Mouse (Mus musculus) regulatory T cell (primary cell): ENCODE measurements around the gene Wipf3.

ENCODE experiments used
- in situ Hi-C: fragments of 300-600 bp; cut with MboI, MseI; formaldehyde crosslinking; loops from one replicate; pipeline ENCODE4 v1.15.1; 2025; ENCODE audit warnings: high pct_unique_total_duplicates

The Wipf3 gene

DNA sequence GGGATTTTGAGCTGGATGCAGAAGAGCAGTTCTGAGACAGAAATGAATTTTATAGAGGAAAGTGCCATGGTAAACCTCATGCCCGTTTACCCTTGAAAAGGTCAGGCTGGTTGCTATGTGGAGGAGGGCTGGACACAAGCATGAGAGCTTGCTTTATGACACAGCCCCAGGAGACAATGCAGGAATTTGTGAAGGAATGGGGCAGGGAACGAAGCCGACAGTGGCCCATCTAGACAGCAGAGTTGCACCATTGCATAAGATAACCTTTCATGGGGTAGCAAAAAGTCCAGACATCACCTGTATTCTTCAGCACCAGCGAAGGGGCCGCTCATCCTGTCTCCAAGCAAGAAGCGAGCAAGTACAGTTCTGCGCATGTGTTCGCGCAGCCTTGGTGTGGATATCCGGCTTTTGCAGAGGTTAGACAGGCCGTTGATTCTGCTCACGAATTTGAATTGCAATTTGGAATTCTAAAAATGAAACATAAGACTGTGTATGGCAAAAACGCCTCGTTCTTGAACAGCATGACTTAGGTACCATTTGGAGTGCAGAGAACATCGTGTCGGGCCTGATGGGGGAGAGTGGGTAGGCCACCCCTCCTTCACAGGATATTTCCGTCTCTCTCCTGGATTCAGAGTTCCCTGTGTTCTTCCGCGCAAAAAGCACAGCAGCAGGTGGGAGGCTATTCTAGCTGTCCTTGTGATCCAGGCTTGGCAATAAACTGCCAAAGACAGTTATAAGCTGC lies 46.7 kb downstream of the Wipf3 start:
- in situ Hi-C loops = no loop called here

DNA sequence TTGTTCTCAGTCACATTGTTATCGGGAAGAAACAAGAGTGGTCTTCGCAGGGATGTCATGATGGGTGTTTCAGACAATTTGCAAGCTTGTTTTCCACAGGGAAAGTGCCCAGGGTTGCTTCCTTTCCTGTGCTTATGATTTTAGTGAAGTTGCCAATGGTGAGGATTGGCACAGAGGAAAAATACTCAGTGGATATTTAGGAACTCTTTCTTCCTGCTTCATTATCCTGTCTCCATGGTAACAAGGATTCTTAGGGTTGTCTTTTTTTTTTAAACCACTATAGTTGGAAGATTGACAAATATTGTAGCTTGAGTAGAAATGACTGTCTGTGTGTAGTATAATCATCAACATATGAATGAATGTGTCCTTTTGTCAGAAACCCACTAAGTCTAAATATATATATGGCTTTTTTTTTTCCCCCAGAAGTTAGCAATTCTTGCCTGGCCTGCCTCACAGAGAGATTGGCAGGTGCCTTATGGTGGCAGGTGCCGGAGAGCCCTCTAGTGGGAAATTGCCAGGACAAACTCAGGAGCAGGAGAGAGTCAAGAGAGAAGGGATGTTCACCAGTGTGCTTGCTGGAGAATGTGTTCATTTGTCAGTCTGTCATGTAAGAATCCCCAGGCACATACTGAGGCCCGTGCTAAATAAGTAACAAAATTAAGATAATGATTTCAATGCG lies 49.4 kb downstream of the Wipf3 start:
- in situ Hi-C loops = no loop called here

DNA sequence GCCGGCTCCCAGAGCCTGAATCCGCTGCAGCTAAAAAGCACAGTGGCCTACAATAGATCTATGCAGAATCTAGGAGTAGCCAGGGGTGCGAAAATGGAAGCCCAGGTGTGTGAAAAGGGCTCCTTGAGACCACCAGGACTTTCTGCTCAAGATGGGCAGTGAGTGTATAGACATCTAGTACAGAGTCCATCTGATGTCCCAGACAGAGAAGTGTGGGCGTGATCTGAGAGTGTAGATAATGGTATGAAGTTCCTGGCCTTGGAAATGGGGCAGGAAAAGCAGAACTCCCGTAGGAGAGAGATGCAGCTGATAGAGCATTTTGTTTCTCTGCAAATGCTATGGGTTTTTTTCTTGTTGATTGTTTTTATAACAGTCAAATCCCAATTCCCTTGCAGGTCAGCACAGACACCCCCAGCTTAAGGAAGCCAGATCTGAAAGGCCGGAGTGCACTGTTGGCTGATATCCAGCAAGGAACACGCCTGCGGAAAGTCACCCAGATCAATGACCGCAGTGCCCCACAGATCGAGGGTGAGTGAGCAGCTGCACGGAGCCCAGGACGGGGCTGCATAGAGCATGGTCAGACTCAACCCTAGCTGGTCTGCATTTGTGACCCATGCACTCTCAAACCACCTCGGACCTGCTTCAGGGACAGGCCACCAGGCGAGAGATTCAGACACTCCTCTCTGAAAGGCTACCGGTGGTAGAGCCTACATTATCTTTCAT lies 52.1 kb downstream of the Wipf3 start:
- in situ Hi-C loops = no loop called here

DNA sequence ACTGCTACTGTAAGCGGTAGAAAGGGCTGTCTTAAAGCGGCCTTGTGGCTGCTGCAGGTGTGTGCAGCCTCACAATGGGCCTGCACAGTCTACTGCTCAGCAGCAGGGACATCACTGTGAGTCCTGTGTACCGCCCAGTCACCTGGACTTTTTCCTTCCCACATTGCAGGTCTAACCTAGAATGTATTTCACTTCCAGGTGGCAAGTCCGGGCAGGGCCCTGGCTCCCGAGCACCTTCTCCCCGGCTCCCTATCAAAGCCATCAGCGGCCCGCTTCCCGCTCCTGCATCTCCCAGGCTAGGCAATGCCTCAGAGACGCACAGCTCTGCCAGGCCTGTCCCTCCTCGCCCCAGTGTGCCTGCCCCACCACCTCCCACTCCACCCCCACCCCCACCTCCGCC lies 55.6 kb downstream of the Wipf3 start:
- in situ Hi-C loops = no loop called here

DNA sequence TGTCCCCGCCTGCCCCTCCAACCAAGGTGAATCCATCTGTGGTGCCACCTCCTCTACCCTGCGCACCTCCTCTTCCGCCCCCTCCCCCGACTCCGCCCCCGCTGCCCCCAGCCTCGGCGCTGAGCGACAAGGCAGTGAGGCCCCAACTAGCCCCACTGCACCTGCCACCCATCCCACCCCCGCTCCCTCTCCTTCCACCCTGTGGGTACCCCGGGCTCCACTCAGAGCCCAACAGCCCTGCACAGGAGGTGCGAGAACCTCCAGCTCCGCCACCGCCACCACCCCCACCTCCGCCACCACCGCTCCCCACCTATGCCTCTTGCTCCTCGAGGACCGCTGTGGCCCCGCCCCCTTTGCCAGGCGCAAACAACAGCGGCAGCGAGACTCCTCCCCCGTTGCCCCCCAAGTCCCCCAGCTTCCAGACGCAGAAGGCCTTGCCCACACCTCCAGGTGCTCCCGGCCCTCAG lies 56.1 kb downstream of the Wipf3 start:
- in situ Hi-C loops = no loop called here

DNA sequence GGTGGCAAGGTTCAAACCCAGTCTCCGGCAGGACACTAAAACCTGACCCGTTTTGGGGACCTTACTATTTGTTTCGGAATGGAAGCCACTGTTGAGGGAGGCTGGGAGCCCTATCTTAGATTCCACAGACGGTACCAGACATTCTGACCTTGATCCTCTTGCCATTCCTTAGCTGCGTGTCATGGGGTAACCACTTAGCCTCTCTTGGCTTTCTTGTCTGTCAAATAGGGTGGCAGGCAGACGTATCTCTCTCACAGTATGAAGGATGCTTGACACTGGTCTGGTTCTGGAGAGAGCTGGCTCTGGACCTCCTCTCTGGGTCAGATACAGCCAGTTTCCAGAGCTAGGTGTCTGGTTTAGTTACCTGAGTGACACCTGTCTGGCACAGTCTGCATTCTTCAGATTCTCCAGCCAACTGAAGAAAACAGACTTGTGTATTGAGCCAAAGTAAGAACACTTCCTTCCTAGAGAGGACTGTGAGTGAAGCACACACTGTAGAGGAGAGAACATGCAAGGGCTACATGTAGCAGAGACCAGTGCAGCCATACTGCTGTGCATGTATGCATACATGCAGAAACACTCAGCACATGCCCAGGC lies 56.7 kb downstream of the Wipf3 start:
- in situ Hi-C loops = no loop called here

DNA sequence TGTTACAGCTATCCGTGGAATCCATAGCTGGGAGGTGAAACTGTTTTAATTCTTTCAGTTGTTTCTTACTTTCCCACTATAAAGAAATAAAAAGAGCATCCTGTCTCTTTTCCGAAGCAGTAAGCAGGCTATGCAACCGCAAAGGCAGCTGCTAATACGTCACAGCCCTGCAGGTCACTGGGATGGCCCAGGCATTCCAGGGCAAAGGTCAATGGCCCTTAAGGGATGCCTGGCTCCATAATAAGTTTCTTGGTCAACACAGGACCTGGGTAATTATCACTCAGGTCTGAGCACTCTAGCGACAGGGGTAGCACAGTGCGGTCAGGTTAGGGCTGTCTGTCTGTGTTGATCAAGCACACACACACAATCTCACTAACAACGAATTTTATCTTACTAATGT lies 61.7 kb downstream of the Wipf3 start:
- in situ Hi-C loops = no loop called here

DNA sequence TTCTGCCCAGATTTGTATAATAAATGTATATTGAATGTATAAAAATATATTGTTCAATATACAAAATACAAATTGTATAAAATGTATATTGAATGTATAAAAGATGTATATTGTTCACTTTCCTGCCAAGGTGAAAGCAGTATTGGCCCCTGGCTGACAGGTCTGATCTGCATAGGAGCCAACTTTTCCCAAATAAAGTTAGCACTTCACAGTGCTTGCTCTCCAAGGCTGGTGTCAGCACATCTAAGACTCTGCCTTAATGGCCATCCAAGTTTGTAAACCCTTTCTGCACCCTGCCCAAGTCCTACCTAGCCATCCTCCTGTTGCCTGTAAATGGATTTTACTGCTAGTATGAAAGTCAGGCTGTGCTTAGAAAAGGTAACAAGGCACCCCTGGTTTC lies 64.7 kb downstream of the Wipf3 start:
- in situ Hi-C loops = no loop called here

DNA sequence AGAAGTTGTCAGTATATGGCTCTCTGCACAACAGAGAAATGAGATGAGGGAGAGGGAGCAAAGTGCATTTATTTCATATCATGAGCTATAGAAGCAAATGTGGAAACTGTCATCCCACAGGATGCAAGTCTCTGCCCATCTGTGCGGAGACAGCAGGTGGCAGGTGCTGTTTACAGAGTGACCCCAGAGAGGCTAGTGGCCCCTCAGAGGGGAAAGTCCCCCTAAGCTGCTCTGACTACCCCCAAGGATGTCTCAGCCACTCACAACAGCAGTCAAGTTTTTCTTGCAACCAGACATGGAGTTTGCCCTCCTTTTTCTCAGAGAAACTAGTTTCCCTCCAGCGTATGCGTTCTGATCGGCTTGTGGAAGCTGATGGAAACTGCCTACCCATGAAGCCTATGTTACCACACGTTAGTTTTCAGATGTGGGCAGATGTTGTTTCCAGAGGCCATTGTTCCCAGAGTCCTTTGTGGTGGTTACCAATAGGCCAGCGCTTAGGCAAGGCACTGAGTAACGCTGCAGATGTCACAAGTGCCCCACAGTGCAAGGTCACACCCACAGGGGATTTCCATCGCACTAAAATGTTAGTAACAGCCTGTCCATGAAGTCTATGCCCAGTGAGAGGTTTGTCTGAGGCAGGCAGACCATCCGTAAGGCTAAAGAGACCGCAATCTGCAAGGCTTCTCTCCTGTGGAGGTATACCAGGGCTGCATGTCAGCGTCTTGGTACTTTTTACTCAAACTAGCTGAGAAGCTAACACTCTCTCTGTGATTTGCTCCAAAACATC lies 65.4 kb downstream of the Wipf3 start:
- in situ Hi-C loops = no loop called here

DNA sequence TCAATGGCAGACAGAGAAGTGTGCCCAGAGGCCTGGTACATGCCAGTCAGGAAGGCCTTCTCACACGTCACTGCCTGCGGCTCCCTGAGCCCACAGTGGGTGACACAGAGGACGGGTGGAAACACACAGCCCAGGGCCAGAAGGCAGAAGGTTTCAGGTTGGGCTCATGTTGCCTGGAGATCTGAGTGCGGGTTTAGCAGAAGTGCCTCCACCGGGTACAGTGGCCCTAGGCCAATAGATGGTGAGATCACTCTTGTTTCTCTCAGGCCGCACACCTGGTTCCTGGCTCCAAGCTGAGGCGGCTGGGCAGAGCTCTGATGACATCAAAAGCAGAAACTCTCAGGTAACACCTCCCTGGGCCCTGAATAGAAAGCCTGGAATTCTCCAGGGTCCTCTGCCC lies 66.8 kb downstream of the Wipf3 start:
- in situ Hi-C loops = no loop called here

DNA sequence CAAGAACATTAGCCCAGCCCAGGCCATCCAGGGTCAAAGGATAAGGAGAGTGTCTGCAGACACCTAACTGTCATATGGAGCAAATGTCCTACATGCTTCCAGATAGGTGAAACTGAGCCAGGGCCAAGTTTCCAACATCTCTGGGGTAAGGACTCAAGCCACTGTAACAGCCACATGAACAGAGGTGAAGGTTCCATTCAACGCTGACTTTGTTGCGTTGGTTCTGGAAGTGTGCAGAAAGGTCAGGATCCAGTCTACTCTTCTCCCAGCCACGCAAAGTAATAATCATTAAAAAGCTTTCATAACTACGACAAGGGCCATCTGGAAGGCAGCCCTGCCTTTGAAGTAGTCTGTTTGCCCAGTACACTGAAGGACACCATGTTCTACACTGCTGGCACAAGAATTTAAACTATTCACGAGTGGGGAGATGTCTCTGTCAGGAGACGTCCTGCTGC lies 73.3 kb downstream of the Wipf3 start:
- in situ Hi-C loops = no loop called here

DNA sequence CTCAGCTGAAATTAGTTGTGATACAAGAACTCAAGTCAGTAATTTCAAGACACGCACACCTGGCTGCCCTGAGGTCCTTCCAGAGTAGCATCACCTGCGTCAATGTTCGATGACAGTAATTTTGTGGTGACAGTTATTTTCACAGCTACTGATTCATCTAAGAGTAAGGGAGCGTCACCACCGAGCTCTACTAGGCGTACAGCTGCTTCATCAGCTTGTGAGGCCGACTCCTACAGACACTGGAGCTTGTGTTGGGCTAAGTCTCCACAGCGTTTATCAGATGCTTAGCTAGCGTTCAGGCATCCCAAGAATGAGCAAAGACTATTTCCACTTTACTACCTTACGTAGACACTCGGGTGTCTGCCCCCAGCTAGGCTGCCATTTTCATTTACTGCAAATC lies 76.9 kb downstream of the Wipf3 start:
- in situ Hi-C loops = no loop called here

DNA sequence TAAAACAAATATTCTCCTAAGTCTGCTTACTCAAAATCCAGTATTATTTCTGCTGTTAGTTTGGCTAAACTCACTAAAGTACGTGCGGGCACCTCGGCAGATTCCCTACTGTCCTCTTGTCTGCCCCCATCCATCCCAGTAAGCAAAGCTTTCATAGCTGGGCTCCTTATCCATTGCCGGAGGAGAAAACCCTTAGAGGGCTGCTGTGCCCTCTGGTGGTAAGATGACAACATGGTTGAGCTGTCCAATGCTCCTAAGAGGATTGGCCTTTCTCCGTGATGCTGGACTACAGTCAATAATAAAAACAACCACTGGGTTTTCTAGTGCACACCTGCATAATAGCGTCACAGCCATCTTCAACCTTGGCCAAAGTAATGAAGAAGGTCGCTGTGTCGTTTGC lies 77.6 kb downstream of the Wipf3 start:
- in situ Hi-C loops = no loop called here

DNA sequence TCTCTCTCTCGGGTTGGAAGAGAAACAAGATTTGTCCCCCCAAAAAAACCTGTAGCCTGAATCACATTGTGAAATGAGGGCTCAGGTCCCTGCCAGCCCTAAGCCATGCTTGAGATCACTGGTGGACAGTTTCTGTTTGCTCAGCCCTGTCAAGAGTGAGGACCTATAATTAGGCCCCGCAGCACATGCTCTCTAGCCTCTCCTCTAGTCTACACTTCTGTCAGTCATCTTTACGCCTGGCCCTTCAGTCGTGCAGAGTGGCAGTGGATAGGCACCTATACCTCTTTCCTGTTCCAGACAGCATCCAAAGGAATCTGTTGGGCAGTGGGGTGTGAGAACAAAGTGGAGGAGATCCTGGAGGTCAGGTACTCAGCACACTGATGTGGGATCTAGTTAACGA lies 78.4 kb downstream of the Wipf3 start:
- in situ Hi-C loops = no loop called here

DNA sequence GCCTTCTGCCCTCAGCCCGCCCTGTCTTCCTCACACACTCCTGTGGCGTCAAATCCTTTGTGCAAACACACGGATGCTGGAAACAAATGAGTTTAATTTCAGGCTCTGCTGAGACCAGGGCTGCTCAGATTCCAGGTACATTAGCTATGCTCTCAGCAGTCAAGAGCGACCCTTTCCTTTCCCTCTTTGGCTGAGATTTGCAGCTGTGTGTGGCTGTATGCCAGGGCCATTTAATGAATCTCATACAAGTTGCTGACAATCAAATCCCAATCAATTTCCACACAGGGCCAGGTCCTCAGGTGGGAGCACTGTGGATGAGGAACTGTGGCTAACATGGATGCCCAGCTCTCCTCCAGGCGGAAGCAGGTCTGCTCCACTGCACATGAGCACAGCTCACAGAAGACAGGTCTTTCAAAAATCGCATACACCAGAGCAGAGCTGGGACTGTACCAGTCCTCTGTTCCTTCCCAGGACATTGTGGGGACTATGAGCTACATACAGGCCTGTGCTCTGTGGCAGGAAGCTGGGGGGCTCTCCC lies 78.9 kb downstream of the Wipf3 start:
- in situ Hi-C loops = no loop called here

DNA sequence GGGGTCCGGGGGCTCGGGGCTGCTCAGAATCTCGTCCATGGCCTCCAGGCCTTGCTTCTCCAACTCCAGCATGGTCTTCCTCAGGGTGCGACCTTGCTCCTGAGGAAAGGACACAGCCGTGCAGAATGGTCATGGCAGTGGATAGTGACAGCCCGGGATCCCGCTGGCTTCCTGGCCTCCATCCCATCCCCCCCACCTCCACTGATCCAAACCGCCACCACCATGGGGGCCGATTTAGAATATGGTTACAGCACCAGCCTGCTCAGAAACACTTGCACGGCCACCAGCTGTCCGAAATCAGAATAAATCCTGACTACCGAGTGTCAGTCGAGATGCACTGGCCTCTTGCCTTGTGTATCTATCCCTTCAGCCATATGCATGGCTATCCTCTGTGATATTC lies 79.9 kb downstream of the Wipf3 start:
- in situ Hi-C loops = no loop called here

DNA sequence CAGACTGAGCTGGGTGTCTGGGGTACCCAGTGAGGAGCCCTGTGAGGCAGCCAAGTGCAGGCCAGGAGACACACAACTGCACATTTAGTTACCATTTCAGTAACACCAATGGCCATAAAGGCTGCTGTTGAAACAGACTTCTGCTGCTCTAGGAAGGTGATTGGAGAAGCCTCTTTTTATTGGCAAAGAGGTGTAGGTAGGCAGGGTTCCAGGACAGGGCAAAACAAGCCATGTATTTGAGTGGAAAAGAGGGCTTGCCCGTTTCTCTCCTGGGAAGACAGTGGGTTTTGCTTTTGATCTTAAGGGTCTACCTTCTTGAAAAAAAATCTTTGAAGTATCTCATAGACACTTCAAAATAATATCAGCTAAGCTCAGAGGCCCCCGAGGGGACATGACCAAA lies 82.9 kb downstream of the Wipf3 start:
- in situ Hi-C loops = no loop called here

DNA sequence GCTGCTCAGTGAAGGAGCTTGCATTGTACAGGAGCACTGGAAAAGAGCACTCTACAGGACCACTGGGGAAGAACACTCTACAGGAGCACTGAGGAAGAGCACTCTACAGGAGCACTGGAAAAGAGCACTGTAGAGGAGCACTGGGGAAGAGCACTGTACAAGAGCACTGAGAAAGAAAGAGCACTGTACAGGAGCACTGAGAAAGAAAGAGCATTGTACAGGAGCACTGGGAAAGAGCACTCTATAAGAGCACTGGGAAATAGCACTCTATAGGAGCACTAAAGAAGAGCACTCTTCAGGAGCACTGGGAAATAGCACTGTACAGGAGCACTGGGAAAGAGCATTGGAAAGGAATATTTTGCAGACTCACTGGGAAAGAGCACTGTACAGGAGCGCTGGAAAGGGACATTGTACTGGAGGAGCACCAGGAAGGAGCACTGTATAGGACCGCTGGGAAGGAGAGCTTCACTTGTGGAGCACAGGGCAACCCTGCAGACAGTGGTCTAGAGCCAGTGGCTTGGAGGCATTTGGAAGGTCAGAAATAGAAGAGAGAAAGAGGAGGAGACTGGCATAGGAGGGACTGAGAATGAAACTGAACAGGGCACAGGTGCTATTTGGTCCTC lies 87.2 kb downstream of the Wipf3 start:
- in situ Hi-C loops = no loop called here

DNA sequence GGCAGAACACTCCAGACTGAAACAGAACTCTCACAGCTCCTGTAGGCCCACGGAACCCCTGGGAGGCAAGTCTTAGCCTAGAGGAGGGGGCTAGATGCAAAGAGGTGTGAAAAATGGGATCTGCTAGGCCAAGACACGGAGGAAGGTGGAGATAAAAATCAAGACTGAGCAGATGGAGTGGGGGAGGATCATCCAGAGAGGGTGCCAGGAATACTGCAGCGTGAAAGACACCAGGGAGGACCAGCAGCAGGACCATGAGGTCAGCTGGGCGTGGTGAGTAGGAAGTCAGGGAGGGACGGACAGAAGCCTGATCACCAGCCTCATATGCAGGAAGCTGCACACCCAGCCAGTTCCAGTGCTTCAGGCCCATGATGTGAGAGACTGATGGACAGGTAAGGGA lies 89.4 kb downstream of the Wipf3 start:
- in situ Hi-C loops = no loop called here

DNA sequence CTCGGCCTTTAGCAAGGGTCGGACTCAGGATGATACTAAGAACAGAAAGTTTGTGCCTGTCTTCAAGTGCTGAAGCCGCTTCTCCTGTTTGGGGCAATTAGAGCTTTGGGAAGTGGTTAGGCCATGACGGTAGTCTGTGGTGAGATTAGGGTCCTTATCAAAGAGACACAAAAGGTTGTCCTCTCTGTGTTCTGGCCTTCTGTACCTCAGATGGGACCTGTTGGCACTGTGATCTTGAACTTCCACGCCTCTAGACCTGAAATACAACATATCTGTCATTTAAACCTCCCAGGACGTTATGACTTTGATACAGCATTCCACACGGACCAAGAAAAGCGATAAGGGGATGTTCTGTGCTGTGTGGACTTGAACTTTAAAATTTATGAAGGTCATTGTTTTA lies 99.3 kb downstream of the Wipf3 start:
- in situ Hi-C loops = no loop called here

DNA sequence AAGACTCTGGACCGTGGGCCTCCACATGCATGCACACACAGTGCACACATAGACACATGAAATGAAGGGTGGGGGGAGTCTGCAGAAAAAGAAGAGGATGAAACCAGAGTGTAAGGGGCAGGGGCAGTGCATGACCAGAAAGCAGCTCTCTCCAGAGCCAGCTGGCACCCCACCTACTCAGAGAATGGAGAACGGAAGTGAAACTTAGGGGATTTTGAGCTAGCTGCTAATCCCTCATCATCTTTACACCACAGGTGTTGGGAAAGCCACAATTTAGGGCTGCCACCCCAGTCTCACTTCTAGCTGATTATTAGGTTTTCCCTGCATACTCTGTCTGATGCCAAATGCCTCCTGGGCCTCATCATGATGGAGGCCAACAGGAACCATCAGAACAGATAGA lies 100.8 kb downstream of the Wipf3 start:
- in situ Hi-C loops = loop anchor here (10.0 kb wide), 1 partner anchor 625 kb away; no protein-coding TSS in a partner anchor
